Mouse (Mus musculus): ENCODE measurements around the gene Ctxn1.

The Ctxn1 gene

DNA sequence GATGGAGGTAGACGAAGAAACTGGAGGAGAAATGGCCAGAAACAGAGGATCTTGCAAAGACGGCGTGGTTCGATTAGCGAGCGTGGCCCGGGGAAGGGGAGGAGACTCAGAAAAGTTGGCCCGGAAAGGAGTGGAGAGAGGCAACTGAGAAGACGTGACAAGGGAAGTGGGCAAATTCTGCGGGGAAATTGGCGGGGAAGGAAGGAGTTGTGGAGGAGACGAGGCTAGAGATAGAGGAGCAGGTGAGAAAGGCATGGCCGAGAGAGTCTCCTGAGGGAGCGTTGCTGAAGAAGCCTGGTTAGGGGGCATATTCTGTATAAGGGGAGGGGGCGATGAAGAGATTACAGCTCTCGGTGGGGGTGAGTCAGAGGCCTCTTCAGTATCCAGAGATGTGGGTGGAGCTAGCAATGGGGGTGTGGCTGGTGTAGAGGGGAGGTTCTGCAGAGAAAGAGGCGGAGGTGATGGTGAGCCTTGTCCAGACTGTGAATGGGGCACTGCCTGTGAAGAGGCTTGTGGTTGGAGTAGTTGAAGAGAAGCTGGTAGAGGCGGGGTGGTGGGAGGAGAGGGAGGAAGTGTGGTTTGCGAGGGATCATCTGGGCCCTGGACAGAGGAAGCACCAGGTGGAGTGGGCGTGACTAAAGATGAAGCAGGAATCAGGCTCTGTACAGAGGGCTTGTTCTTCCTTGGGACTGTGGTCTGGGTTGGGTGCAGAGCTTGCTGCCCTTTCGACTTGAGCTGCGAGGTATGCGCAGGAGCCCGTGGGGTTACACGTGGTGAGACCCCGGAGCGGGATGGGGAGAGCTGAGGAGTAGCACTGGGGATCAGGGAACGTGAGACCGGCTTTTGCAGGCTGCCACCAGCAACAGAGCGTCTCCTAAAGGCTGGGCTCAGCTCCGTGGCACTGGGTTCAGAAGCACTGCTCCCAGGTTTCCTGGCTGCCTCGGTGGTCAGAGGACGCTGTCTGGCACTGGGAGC is 44.8 kb downstream of the Ctxn1 start:
- DNase-seq (ENCODE audit: low read depth, low spot score): no peak

GRCm38 (mm10) chr8:4213210-4214005 is 45.7 kb downstream of the Ctxn1 start:
- DNase-seq (ENCODE audit: low read depth, low spot score): no peak

DNA sequence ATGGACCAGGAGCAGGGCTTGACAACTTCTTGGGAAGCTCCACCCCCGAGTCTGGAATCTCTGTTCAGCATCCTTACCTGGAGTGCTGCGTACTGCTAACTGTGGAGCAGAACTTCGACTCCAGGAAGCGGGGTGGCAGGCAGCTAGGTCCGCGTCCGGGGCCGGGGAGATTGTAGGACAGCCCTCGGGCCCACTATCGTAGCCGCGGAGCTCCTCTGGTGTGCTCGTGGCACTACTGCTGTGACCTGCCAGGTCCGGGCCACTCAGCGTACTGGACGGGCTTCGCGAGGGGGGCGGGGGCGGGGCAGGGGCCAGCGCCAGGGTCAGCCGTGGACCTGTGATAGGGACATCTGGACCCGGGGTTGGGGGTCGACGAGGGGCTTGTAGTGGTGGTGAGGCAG is 46.3 kb downstream of the Ctxn1 start:
- DNase-seq (ENCODE audit: low read depth, low spot score): no peak

- no peak for DNase-seq (ENCODE audit: low read depth, low spot score)
Observed at GRCm38 (mm10) chr8:4211097-4211496, 48.0 kb downstream of the Ctxn1 start.
